Mouse (Mus musculus): ENCODE data around the gene Cela3a. TPM values are rescaled to one million over a fixed set of nuclear protein-coding genes. Genes with fewer than 3 reads are reported as not detected.
A peak's percentile ranks its signal among the peaks of the same experiment; 100 is the strongest.

Gene Cela3a
- not detected in 2 replicates for polyA plus RNA-seq (2014; fragmentation: Nextera tagmentation; extraction: Ambion mirVana)

DNA sequence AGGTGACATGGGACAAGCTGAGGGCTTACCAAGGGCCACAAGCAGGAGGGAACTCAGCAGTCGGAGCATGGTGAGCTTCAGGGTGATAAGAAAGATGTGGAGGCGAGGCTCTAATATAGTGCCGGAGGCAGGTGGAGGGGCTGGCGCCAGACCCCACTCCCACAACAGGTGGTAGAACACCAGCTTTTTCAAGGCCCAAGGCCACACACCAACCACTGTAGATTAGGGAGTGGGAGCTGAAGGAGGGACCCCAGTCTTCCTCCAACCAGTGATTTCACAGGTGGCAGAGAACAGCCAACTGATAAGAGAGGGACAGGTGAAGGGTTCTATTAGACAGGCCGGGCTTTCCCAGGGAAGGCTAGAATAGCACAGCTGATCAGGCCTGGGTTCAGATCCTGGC is at the start of gene Cela3a:
TSS of gene Cela3a (minus strand) at position 101 of the 400 bp plus-strand sequence.
- H3K4me1 ChIP-seq (ENCODE audit: control insufficient read depth, insufficient read depth, low read length) = no peaks in the 10 kb centered on the region
- no peak within 1 kb of the TSS for H3K27ac ChIP-seq (replicated peaks; ENCODE audit: low read depth, low read length)
- no peak within 1 kb of the TSS for H3K9ac ChIP-seq (ENCODE audit: low read depth, low read length)
- no peak within 1 kb of the TSS for H3K4me3 ChIP-seq (ENCODE audit: low read depth, low read length)
- no peak for DNase-seq (ENCODE audit: low spot score)
- no peak for ATAC-seq (ENCODE audit: low read depth)
- no peaks in the 10 kb centered on the region for H3K9me3 ChIP-seq (ENCODE audit: control insufficient read depth, low read length)
- H3K27me3 ChIP-seq (replicated peaks; ENCODE audit: control insufficient read depth, insufficient read depth, low read length) = no peaks in the 10 kb centered on the region
- H3K4me2 ChIP-seq (ENCODE audit: low read depth, low read length) = no peak within 1 kb of the TSS
- no peaks in the 10 kb centered on the region for H3K36me3 ChIP-seq (ENCODE audit: control insufficient read depth, insufficient read depth, low read length)
- 90% methylated on average over 5 of the region's 5 CpGs for WGBS

DNA sequence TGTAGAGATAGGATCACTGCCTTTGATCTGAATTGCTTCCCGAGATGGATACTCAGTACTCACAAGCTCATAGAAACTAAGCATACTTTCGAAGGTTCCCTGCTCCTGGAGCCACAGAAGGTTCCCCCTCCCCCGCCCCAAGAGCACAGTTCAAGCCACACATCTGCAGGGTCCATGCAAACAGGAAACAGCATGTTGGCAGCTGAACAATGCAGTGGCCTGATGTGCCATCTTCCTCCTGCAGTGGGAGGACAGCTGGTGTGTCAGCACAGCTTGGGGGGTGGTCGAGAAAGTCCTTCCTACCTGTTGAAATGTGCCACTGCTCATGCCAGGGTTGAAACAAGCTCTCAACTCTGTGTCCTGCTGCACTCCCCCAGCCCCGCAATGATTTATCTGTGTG is 49.3 kb upstream of the Cela3a start:
- WGBS = 63% methylated on average over 5 of the region's 5 CpGs
- H3K27ac ChIP-seq (replicated peaks; ENCODE audit: low read depth, low read length) = no peak overlapping the region
- H3K4me2 ChIP-seq (ENCODE audit: low read depth, low read length) = no peak overlapping the region
- no peaks in the 10 kb centered on the region for H3K27me3 ChIP-seq (replicated peaks; ENCODE audit: control insufficient read depth, insufficient read depth, low read length)
- no peaks in the 10 kb centered on the region for H3K9me3 ChIP-seq (ENCODE audit: control insufficient read depth, low read length)
- no peak for DNase-seq (ENCODE audit: low spot score)
- no peaks in the 10 kb centered on the region for H3K4me1 ChIP-seq (ENCODE audit: control insufficient read depth, insufficient read depth, low read length)
- no peak overlapping the region for H3K9ac ChIP-seq (ENCODE audit: low read depth, low read length)
- no peak overlapping the region for H3K4me3 ChIP-seq (ENCODE audit: low read depth, low read length)
- no peak for ATAC-seq (ENCODE audit: low read depth)
- no peaks in the 10 kb centered on the region for H3K36me3 ChIP-seq (ENCODE audit: control insufficient read depth, insufficient read depth, low read length)

DNA sequence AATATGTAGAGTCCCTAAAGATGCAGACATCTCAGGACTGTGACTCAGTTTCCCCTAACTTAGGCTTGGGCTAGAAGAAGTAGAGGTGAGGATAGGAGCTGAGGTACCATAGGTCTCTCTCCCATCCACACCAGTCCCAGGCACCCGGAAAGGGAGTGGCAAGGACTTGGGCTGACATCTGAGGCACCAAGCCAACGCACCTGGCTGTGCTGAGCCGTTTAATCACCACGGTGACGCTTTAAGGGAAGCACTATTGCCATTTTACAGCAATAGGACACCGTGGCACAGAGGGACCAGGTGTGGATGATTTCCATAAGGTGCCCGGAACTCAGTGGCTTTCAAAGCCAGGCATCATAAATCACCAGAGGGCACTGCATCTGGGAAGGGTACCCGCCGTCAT is 48.7 kb upstream of the Cela3a start:
- Histone ChIP-seq H3K4me3 (ENCODE audit: low read depth, low read length) (no peak overlapping the region), H3K27me3 (replicated peaks; ENCODE audit: control insufficient read depth, insufficient read depth, low read length) (no peaks in the 10 kb centered on the region), H3K4me2 (ENCODE audit: low read depth, low read length) (no peak overlapping the region), H3K9me3 (ENCODE audit: control insufficient read depth, low read length) (no peaks in the 10 kb centered on the region), H3K36me3 (ENCODE audit: control insufficient read depth, insufficient read depth, low read length) (no peaks in the 10 kb centered on the region), H3K27ac (replicated peaks; ENCODE audit: low read depth, low read length) (no peak overlapping the region), H3K4me1 (ENCODE audit: control insufficient read depth, insufficient read depth, low read length) (no peaks in the 10 kb centered on the region; the same call in 1 of the 2 replicates), H3K9ac (ENCODE audit: low read depth, low read length) (no peak overlapping the region)
- no peak for DNase-seq (ENCODE audit: low spot score)
- WGBS = 80% methylated on average over 9 of the region's 9 CpGs
- ATAC-seq (ENCODE audit: low read depth) = peak; percentile 64

DNA sequence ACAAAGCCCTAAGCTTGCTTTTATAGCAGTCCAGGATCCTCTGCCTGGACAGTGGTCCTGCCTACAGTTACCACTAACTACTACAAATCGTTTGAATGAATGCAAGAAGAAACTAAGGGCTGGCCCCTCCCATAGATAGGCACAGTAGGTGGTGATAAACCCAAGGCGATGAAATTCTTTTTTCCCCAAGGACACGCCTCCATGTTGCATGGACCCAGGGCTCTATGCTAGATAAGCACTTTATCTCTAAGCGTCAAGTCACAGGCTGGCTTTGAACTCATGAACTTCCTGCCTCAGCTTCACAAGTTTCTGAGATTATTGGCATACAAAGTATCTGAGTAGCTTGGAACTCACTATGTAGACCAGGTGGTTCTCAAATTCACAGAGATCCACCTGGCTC is 47.7 kb upstream of the Cela3a start:
- Histone ChIP-seq H3K27ac (replicated peaks; ENCODE audit: low read depth, low read length) (no peak overlapping the region), H3K4me3 (ENCODE audit: low read depth, low read length) (no peak overlapping the region), H3K4me1 (ENCODE audit: control insufficient read depth, insufficient read depth, low read length) (no peaks in the 10 kb centered on the region; the same call in 1 of the 2 replicates), H3K27me3 (replicated peaks; ENCODE audit: control insufficient read depth, insufficient read depth, low read length) (no peaks in the 10 kb centered on the region), H3K9me3 (ENCODE audit: control insufficient read depth, low read length) (no peaks in the 10 kb centered on the region), H3K4me2 (ENCODE audit: low read depth, low read length) (no peak overlapping the region), H3K36me3 (ENCODE audit: control insufficient read depth, insufficient read depth, low read length) (no peaks in the 10 kb centered on the region), H3K9ac (ENCODE audit: low read depth, low read length) (no peak overlapping the region)
- DNase-seq (ENCODE audit: low spot score) (no peak), ATAC-seq (ENCODE audit: low read depth) (no peak)
- 87% methylated on average over 4 of the region's 4 CpGs for WGBS

DNA sequence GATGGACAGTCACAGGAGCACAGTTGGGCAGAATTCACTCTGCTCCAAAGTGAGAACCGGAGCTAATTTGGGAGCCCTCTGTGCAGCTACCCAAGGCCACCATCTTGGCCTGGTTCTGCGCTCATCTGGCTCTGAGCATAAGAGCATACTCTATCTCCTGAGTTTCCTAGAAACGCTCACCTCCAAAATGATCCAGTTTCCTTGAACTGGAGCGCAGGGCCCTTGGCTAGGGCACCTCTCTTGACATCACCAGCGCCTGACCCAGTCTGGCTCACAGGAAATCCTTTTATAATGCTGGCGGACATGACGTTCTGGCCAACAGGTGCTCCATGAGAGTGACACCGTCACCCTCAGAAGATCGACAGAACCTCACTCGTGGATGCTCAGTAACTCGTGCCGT is 47.0 kb upstream of the Cela3a start:
- Histone ChIP-seq H3K4me3 (ENCODE audit: low read depth, low read length) (no peak overlapping the region), H3K27ac (replicated peaks; ENCODE audit: low read depth, low read length) (no peak overlapping the region), H3K9me3 (ENCODE audit: control insufficient read depth, low read length) (no peaks in the 10 kb centered on the region), H3K4me1 (ENCODE audit: control insufficient read depth, insufficient read depth, low read length) (no peaks in the 10 kb centered on the region; the same call in 1 of the 2 replicates), H3K27me3 (replicated peaks; ENCODE audit: control insufficient read depth, insufficient read depth, low read length) (no peaks in the 10 kb centered on the region), H3K9ac (ENCODE audit: low read depth, low read length) (no peak overlapping the region), H3K4me2 (ENCODE audit: low read depth, low read length) (no peak overlapping the region), H3K36me3 (ENCODE audit: control insufficient read depth, insufficient read depth, low read length) (no peaks in the 10 kb centered on the region)
- DNase-seq (ENCODE audit: low spot score) (no peak), ATAC-seq (ENCODE audit: low read depth) (no peak)
- WGBS = 85% methylated on average over 12 of the region's 12 CpGs

DNA sequence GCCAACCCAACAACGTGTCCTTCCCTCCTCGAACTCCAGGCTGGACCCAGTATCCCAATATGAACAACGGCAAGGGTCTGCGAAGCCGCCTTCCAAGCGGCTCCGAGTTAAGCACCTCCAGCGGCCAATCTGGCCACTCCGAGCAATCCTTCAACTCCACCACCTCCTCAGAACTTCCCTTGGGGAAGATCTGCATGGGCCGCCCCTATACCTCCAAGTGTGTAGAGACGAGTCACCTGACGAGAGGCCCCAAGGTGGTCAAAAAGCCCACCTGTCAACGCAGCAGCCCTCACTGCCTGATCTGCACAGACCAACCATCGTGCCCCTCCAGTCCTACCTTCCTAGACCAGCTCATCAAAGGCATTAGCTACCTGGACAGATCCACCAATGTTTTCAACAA is 45.0 kb upstream of the Cela3a start:
- ATAC-seq (ENCODE audit: low read depth) = no peak
- WGBS = 85% methylated on average over 14 of the region's 14 CpGs

DNA sequence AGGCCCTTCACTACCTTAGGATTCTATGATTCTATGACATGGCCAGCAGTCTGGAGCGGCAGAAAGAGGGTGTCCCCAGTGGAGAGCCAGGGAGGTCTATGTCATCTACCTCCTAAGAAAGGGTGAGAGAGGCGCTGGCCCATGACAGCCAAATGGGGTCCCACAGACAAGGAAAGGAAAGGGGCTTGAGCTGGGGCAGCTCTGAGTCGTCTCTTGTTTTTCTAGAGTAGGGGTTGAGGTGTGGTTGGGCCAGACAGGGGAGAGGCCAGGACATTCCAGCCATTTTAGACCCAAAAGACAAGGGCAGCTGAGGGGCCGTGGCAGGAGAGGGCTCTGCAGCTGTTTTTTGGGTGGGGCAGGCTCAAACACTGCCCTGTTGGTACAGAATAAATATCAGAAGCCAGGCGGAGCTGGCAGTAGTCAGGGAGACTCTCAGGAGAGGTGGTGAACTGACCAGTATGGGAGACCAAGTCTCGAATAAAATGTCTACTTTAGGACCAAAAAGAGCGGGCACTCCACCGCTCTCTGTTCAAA is 43.7 kb upstream of the Cela3a start, which contains the start of gene 1700013G24Rik:
TSS of gene 1700013G24Rik (plus strand) at position 51 of the 534 bp plus-strand sequence.
- Histone ChIP-seq H3K36me3 (ENCODE audit: control insufficient read depth, insufficient read depth, low read length) (no peaks in the 10 kb centered on the region), H3K4me3 (ENCODE audit: low read depth, low read length) (no peak within 1 kb of the TSS), H3K9me3 (ENCODE audit: control insufficient read depth, low read length) (no peaks in the 10 kb centered on the region), H3K9ac (ENCODE audit: low read depth, low read length) (no peak within 1 kb of the TSS), H3K27me3 (replicated peaks; ENCODE audit: control insufficient read depth, insufficient read depth, low read length) (no peaks in the 10 kb centered on the region), H3K4me2 (ENCODE audit: low read depth, low read length) (no peak within 1 kb of the TSS), H3K4me1 (ENCODE audit: control insufficient read depth, insufficient read depth, low read length) (peaks cover 11% of the 10 kb centered on the region), H3K27ac (replicated peaks; ENCODE audit: low read depth, low read length) (no peak within 1 kb of the TSS)
- WGBS = 82% methylated on average over 8 of the region's 8 CpGs
- no peak for ATAC-seq (ENCODE audit: low read depth)
- no peak for DNase-seq (ENCODE audit: low spot score)

More for the DNA sequence above, 45.0 kb upstream of the Cela3a start:
- H3K27me3 ChIP-seq (replicated peaks; ENCODE audit: control insufficient read depth, insufficient read depth, low read length) = no peaks in the 10 kb centered on the region
- H3K9ac ChIP-seq (ENCODE audit: low read depth, low read length) = no peak overlapping the region
- H3K9me3 ChIP-seq (ENCODE audit: control insufficient read depth, low read length) = no peaks in the 10 kb centered on the region
- no peak for DNase-seq (ENCODE audit: low spot score)
- H3K4me2 ChIP-seq (ENCODE audit: low read depth, low read length) = no peak overlapping the region
- H3K36me3 ChIP-seq (ENCODE audit: control insufficient read depth, insufficient read depth, low read length) = no peaks in the 10 kb centered on the region
- no peak overlapping the region for H3K27ac ChIP-seq (replicated peaks; ENCODE audit: low read depth, low read length)
- H3K4me3 ChIP-seq (ENCODE audit: low read depth, low read length) = no peak overlapping the region
- H3K4me1 ChIP-seq (ENCODE audit: control insufficient read depth, insufficient read depth, low read length) = no peaks in the 10 kb centered on the region; the same call in 1 of the 2 replicates

DNA sequence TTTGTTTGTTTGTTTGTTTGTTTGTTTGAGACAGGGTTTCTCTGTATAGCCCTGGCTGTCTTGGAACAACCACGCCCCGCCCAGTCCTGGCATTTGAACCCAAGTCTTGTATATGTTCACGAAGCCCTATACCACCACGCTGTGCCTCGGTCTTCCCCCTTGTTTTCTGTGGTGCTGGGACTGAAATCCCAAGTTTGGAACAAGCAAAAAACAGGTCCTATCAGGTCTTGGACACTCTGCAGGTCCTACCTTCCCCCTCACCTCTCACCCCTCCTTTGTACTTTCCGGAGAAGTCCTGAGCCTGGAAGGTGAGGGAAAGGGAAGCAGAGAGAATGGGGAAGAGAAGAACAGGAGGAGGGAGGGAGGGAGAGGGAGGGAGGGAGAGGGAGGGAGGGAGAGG is 42.6 kb upstream of the Cela3a start:
- no peaks in the 10 kb centered on the region for H3K36me3 ChIP-seq (ENCODE audit: control insufficient read depth, insufficient read depth, low read length)
- no peak overlapping the region for H3K9ac ChIP-seq (ENCODE audit: low read depth, low read length)
- no peak for DNase-seq (ENCODE audit: low spot score)
- no peak overlapping the region for H3K27ac ChIP-seq (replicated peaks; ENCODE audit: low read depth, low read length)
- 87% methylated on average over 6 of the region's 6 CpGs for WGBS
- no peak for ATAC-seq (ENCODE audit: low read depth)
- no peaks in the 10 kb centered on the region for H3K27me3 ChIP-seq (replicated peaks; ENCODE audit: control insufficient read depth, insufficient read depth, low read length)
- no peaks in the 10 kb centered on the region for H3K9me3 ChIP-seq (ENCODE audit: control insufficient read depth, low read length)
- H3K4me2 ChIP-seq (ENCODE audit: low read depth, low read length) = no peak overlapping the region
- H3K4me1 ChIP-seq (ENCODE audit: control insufficient read depth, insufficient read depth, low read length) = peaks cover 17% of the 10 kb centered on the region
- H3K4me3 ChIP-seq (ENCODE audit: low read depth, low read length) = no peak overlapping the region

DNA sequence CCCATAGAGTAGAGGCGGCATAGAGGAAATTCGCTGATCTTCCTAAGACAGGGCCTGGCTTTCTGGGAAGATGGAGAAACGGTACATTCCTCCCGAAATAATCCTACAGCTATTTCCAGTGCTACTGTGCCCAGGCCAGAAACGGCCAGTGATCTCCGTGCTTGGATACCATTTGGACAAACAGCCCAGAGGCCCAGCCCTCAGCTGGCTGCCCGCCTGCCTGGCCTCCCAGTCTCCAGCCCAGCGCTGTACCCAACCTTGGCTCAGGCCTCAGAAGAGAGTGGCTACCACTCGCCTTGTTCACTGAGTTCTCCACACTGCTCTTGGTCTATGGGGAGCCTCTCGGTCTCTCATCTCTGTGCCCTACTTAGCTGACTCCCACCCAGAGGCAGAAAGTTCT is 40.1 kb upstream of the Cela3a start:
- Histone ChIP-seq H3K4me1 (ENCODE audit: control insufficient read depth, insufficient read depth, low read length) (peaks cover 17% of the 10 kb centered on the region), H3K4me2 (ENCODE audit: low read depth, low read length) (no peak overlapping the region), H3K9ac (ENCODE audit: low read depth, low read length) (no peak overlapping the region), H3K4me3 (ENCODE audit: low read depth, low read length) (no peak overlapping the region), H3K27me3 (replicated peaks; ENCODE audit: control insufficient read depth, insufficient read depth, low read length) (no peaks in the 10 kb centered on the region), H3K9me3 (ENCODE audit: control insufficient read depth, low read length) (no peaks in the 10 kb centered on the region), H3K27ac (replicated peaks; ENCODE audit: low read depth, low read length) (no peak overlapping the region), H3K36me3 (ENCODE audit: control insufficient read depth, insufficient read depth, low read length) (no peaks in the 10 kb centered on the region)
- WGBS = 78% methylated on average over 10 of the region's 10 CpGs
- DNase-seq (ENCODE audit: low spot score) (no peak), ATAC-seq (ENCODE audit: low read depth) (no peak)
